Mouse (Mus musculus) thymus, postnatal 0 days (tissue): ENCODE measurements around the gene Ephx1. TPM values are rescaled to one million over a fixed set of nuclear protein-coding genes. Genes with fewer than 3 reads are reported as not detected.
"Not testable (repeated sequence)": the region's sequence is repeated elsewhere in the genome, so short reads cannot be mapped to it uniquely, and the experiment has no call there.

ENCODE experiments used
- DNase-seq: peaks from one replicate; pipeline ENCODE4 v3.0.0-alpha.2; 2015; ENCODE audit warnings: low spot score
- polyA plus RNA-seq: library from polyadenylated mRNA; unstranded; fragments of >200 nt; fragmentation: Nextera tagmentation; extraction: Ambion mirVana; gene quantifications from 2 replicates; pipeline ENCODE4 v1.2.1, GENCODE M21; 2015

Gene Ephx1
- polyA plus RNA-seq, 1 experiment from 2014 or later: 15.2 TPM

DNA sequence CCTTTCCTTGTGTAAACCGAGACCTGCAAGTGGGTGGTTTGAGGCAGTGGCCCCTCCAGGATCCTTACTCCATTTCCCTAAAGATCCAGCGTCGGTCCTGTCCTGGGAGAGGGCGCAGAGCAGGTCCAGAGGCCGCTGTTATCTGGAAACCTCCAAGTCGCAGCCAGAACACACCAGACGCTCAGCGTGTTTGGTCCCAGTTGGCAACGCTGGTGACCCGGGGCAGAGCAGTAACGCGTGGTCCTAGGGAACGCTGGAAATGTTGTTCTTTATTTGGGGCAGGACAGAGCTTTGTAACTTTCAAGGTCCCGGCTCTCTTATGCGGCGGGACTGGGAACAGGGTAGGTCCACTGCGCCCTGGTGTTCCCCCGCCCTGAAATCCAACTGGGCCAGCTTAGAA lies 79.0 kb downstream of the Ephx1 start:
- peak; percentile 12 for DNase-seq

DNA sequence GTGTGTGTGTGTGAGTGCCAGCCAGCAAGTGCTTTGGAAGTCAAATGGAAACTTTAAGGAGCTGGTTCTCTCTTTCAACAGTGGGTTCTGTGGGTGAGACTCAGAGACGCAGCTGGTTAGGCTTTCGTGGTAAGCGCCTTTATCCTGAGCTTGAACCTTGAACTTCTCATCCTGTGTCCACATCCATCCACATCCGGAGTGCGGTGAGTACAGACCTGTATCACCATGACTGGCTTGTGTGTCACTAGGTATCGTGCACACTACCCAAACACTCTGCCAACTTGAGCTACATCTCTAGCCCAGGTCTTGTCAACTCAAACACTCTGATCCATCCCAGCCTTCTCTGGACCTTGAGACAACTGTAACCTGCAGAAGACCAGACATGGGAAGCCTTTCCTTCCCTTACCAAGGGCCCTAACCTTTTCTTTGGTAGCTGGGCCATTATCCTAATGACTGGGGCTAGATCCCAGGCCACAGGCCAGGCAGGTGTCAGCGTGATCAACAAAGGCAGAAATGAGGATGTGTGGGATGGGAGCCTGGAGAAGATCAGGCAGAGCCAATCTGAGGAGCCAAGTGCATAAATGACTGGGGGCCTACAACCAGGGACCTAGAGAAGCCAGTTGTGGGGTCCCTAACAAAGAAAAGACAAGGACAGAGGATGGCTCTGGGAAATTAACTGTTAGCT lies 79.8 kb downstream of the Ephx1 start:
- DNase-seq: peak; percentile 50

DNA sequence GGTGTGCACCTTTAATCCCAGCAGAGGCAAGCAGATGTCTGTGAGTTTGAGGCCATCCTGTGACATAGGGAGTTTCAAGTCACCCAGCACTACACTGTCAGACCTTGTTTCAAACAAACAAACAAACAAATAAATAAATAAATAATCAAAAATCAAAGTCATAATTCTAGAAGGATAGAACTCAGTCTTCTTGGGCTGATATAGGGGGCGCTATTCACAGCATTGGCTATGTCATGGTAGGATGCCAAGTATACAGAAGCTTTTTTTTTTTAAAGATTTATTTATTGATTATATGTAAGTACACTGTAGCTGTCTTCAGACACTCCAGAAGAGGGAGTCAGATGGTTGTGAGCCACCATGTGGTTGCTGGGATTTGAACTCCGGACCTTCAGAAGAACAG lies 81.9 kb downstream of the Ephx1 start:
- not testable (repeated sequence) for DNase-seq

DNA sequence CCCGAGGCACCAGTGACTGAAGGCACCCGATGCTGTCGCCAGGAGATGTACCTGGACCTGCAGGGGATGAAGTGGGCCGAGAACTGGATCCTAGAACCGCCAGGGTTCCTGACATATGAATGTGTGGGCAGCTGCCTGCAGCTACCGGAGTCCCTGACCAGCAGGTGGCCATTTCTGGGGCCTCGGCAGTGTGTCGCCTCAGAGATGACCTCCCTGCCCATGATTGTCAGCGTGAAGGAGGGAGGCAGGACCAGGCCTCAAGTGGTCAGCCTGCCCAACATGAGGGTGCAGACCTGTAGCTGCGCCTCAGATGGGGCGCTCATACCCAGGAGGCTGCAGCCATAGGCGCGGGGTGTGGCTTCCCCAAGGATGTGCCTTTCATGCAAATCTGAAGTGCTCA lies 83.1 kb downstream of the Ephx1 start:
- DNase-seq: not testable (repeated sequence)

DNA sequence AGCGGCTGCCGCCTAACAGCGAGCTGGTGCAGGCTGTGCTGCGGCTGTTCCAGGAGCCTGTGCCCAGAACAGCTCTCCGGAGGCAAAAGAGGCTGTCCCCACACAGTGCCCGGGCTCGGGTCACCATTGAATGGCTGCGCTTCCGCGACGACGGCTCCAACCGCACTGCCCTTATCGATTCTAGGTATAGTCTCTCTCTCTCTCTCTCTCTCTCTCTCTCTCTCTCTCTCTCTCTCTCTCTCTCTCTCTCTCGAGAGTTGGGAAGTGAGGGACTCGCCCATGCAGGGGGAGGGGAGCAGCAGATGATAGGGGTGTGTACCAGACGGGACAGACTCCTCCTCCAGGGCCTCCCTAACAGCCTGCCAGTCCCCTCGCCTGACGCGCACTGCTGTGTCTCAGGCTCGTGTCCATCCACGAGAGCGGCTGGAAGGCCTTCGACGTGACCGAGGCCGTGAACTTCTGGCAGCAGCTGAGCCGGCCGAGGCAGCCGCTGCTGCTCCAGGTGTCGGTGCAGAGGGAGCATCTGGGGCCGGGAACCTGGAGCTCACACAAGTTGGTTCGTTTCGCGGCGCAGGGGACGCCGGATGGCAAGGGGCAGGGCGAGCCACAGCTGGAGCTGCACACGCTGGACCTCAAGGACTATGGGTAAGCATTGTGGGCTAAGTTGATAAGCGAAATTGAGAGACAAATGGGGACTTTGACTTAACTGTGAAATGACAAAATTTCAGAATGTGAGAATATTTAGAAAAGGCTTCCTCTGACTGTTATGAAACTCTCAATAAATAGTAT lies 83.9 kb downstream of the Ephx1 start:
- DNase-seq: peak; percentile 33

DNA sequence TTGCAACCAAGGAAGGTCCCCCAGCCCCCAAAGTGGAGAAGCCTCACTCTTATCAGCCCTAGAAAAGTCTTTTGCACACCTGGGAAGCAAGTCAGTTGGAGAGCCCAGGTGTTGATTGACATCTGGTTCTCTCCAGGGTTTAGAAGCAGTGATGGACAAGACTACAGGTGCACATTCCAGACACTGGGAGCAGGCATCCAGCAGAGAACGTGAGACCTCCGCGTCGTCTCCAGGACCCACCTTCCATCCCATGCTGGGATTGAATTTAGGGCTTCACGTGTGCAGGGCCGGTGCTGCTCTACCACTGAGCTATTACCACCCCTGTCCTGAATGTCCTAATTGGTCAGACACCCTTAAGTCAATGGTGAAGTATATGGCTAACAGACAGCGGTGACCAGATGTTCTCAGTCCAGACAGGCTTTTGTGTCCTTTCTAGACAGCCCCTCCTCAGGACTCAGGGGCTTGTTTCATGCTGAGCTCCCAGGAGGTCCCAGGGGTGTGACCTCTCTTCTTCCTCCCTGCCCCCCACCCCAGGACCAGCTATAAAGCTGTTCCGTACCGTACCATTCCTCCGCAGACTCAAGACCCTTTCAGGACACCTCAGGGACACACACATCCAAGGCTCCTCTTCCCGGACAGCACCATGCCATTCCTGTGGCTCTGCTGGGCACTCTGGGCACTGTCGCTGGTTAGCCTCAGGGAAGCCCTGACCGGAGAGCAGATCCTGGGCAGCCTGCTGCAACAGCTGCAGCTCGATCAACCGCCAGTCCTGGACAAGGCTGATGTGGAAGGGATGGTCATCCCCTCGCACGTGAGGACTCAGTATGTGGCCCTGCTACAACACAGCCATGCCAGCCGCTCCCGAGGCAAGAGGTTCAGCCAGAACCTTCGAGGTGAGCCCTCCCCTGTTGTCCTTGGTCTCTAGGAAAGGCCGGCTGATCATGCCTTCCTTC lies 86.0 kb downstream of the Ephx1 start, which contains the start of gene Lefty1:
TSS of gene Lefty1 (plus strand) at position 556 of the 953 bp plus-strand sequence.
- DNase-seq: no peak

DNA sequence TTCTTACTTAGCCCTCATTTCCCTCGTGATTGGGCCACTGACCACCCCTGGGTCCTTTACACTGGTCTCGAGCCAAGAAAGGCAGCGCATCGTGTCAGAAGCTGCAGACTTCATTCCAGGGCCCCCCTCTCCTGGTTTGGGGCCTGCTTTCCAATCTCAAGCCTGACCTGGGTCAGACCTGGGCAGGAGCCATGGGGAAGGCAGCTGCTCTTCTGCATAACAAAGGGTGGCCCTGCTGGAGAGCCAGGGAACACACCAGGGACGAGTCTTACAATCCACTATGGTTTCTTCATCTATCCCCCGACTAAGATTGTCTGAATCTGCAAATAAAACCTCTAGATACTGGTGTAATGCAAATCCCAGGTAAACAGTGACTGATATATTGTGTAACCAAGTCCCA lies 87.0 kb downstream of the Ephx1 start:
- no peak for DNase-seq

DNA sequence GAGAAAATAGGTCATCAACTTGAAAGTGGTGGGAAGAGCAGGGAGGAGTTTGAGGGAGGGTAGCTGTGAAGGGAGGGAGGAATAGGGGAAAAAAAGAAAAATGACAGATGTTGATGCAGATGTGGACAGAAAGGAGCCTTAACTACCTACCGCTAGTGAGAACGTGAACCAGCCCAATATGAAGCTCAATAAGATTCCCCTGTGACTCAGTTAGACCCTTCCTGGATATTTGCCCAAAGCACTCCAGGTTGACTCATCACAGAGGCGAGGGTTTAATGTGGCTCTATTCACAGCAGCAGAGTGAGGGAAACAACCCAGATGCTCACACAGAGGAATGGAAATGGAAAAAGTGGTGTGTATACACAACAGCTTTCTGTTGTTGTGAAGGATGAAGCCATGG lies 89.6 kb downstream of the Ephx1 start:
- no peak for DNase-seq

DNA sequence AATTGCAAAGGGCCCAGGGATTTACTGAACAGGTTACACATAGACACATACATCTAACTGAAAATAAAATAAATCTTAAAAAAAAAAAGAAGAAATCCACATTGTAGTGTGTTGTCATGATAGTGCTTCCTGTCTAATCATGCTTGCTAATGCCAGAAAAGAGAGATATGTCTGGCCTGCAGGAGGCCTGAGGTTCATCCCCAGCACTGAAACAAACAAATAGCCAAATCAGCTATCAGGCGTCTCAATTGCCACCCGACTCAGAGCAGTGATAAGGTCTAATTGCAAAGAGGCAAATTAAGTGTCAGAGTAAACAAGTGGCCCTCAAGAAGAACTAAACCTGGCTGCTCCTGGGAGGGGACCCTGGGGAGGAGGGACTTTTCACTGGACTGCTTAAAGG lies 91.1 kb downstream of the Ephx1 start:
- no peak for DNase-seq

DNA sequence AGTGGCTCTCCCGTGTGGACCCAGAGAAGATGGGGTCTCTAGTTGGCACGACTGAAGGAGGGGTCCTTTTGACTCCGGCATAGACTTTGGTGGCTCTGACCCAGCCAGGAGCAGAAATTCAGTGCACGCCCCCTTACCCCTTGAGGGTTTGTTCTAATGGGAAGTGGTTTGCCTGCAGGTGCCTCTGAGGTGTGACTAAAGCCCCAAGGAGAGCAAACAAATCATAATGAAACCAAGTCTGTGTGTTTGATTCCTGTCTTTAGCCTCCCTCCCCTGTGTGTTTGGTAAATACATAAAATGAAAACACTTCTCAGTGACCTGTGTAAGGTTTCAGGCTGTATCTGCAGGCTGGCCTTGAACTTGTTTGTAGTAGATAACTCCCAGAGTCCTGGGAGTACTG lies 94.4 kb downstream of the Ephx1 start:
- no peak for DNase-seq

Other genes starting within 250 kb of the Ephx1 start
- gene H3f3a, start 207.0 kb downstream of the Ephx1 start, polyA plus RNA-seq: 2,900 and 2,949 TPM in 2 replicates
- gene Sde2, start 169.8 kb downstream of the Ephx1 start, polyA plus RNA-seq: 34.4 and 38.7 TPM in 2 replicates
- 0.86 and 0.98 TPM in 2 replicates for gene Lefty2, start 127.8 kb downstream of the Ephx1 start, polyA plus RNA-seq
- gene Pycr2, start 116.6 kb downstream of the Ephx1 start, polyA plus RNA-seq: 142 and 147 TPM in 2 replicates
- gene Lefty1, start 85.9 kb downstream of the Ephx1 start, polyA plus RNA-seq: 1.7 and 2.9 TPM in 2 replicates
- gene Tmem63a, start 78.6 kb downstream of the Ephx1 start, polyA plus RNA-seq: 13.8 and 14.4 TPM in 2 replicates
- gene 9130409I23Rik, start 30.3 kb upstream of the Ephx1 start, polyA plus RNA-seq: 0.25 and 0.32 TPM in 2 replicates
- gene Nvl, start 123.3 kb upstream of the Ephx1 start, polyA plus RNA-seq: 23.4 and 25.0 TPM in 2 replicates
- gene Cnih4, start 123.8 kb upstream of the Ephx1 start, polyA plus RNA-seq: 90.9 and 91.7 TPM in 2 replicates
- gene Wdr26, start 191.1 kb upstream of the Ephx1 start, polyA plus RNA-seq: 47.9 and 56.5 TPM in 2 replicates